Mouse (Mus musculus) heart, embryonic 12.5 days (tissue): ENCODE measurements at regions not wholly inside any gene's neighbourhood (a gene's known extent, or its start where the extent isn't known, plus 50 kb on each side); places are given as distances from the start of the nearest gene placed in this dataset.

Source experiments
- ATAC-seq: fragments of 200-750 bp; cut with Nextera tagmentation; 2 replicates; pipeline ENCODE4 v1.8.0; 2017; ENCODE audit warnings: moderate TSS enrichment, moderate library complexity; ENCODE audit not compliant: insufficient number of reproducible peaks, low FRiP score
- H3K27ac ChIP-seq: fragments of 300-500 bp; sonication (generic); 2 replicates; pipeline ENCODE4 v1.5.1; 2016; ENCODE audit warnings: mild to moderate bottlenecking, moderate library complexity; ENCODE audit not compliant: poor library complexity, severe bottlenecking
- H3K27me3 ChIP-seq: fragments of 300-500 bp; sonication (generic); replicated peaks from 2 replicates; pipeline ENCODE4 v1.6.1; 2016; ENCODE audit warnings: mild to moderate bottlenecking, moderate library complexity
- H3K36me3 ChIP-seq: fragments of 300-500 bp; sonication (generic); 2 replicates; pipeline ENCODE4 v1.6.1; 2016; ENCODE audit warnings: mild to moderate bottlenecking, moderate library complexity
- H3K4me1 ChIP-seq: fragments of 300-500 bp; sonication (generic); replicated peaks from 2 replicates; pipeline ENCODE4 v1.6.1; 2016; ENCODE audit warnings: mild to moderate bottlenecking
- H3K4me2 ChIP-seq: fragments of 300-500 bp; sonication (generic); 2 replicates; pipeline ENCODE4 v1.6.1; 2016; ENCODE audit warnings: mild to moderate bottlenecking, moderate library complexity
- H3K4me3 ChIP-seq: fragments of 300-500 bp; sonication (generic); 2 replicates; pipeline ENCODE4 v1.5.1; 2016; ENCODE audit warnings: mild to moderate bottlenecking
- H3K9ac ChIP-seq: fragments of 300-500 bp; sonication (generic); 2 replicates; pipeline ENCODE4 v1.6.1; 2016; ENCODE audit warnings: mild to moderate bottlenecking, moderate library complexity
- H3K9me3 ChIP-seq: fragments of 300-500 bp; sonication (generic); replicated peaks from 2 replicates; pipeline ENCODE4 v1.6.1; 2016; ENCODE audit warnings: mild to moderate bottlenecking, moderate library complexity
- WGBS: fragments of 180-500 bp; shearing (Covaris S2); methylation state at CpG from one replicate; pipeline ENCODE4 v1.1.7; 2016; 5-methylcytosine and 5-hydroxymethylcytosine counted together

GRCm38 (mm10) chr8:53878846-53879245 is 198.6 kb upstream of the Vegfc start:
- Histone ChIP-seq H3K9ac (no peak overlapping the region), H3K36me3 (no peaks in the 10 kb centered on the region), H3K4me3 (no peak overlapping the region), H3K4me1 (no peaks in the 10 kb centered on the region), H3K27ac (no peak overlapping the region), H3K9me3 (no peaks in the 10 kb centered on the region), H3K27me3 (no peaks in the 10 kb centered on the region), H3K4me2 (no peak overlapping the region)
- 80% methylated on average over 7 of the region's 7 CpGs for WGBS
- ATAC-seq = no peak

GRCm38 (mm10) chr8:53881551-53881950 is 195.9 kb upstream of the Vegfc start:
- Histone ChIP-seq H3K4me3 (no peak overlapping the region), H3K4me2 (no peak overlapping the region), H3K27ac (no peak overlapping the region), H3K27me3 (no peaks in the 10 kb centered on the region), H3K36me3 (no peaks in the 10 kb centered on the region), H3K4me1 (no peaks in the 10 kb centered on the region), H3K9me3 (no peaks in the 10 kb centered on the region), H3K9ac (no peak overlapping the region)
- 55% methylated on average over 1 of the region's 1 CpGs for WGBS
- ATAC-seq = no peak

- H3K4me3 ChIP-seq = no peak overlapping the region
- H3K27ac ChIP-seq = no peak overlapping the region
- ATAC-seq = no peak
- H3K9ac ChIP-seq = no peak overlapping the region
- no peak overlapping the region for H3K4me2 ChIP-seq
- no peaks in the 10 kb centered on the region for H3K9me3 ChIP-seq
- H3K36me3 ChIP-seq = no peaks in the 10 kb centered on the region
- no peaks in the 10 kb centered on the region for H3K4me1 ChIP-seq
- 71% methylated on average over 4 of the region's 4 CpGs for WGBS
- no peaks in the 10 kb centered on the region for H3K27me3 ChIP-seq
These were observed 185.1 kb upstream of the Vegfc start for GRCm38 (mm10) chr8:53892205-53892710.

- Histone ChIP-seq H3K9me3 (no peaks in the 10 kb centered on the region), H3K36me3 (no peaks in the 10 kb centered on the region), H3K4me1 (no peaks in the 10 kb centered on the region), H3K4me3 (no peak overlapping the region), H3K27ac (no peak overlapping the region), H3K4me2 (no peak overlapping the region), H3K27me3 (no peaks in the 10 kb centered on the region), H3K9ac (no peak overlapping the region)
- no peak for ATAC-seq
- 55% methylated on average over 3 of the region's 3 CpGs for WGBS
These were observed 184.6 kb upstream of the Vegfc start for GRCm38 (mm10) chr8:53892770-53893169.

GRCm38 (mm10) chr8:53922343-53922742 is 155.1 kb upstream of the Vegfc start:
- WGBS = 34% methylated on average over 4 of the region's 4 CpGs
- no peak for ATAC-seq
- Histone ChIP-seq H3K36me3 (no peaks in the 10 kb centered on the region), H3K4me2 (no peak overlapping the region), H3K9me3 (peaks cover 3% of the 10 kb centered on the region; the same call in 1 of the 2 replicates), H3K27me3 (no peaks in the 10 kb centered on the region), H3K4me1 (0 out of 2 replicates have a peak, but pooled peaks cover 3% of the 10 kb centered on the region), H3K27ac (no peak overlapping the region), H3K4me3 (no peak overlapping the region), H3K9ac (no peak overlapping the region)

GRCm38 (mm10) chr8:53930685-53931084 is 146.7 kb upstream of the Vegfc start:
- ATAC-seq = no peak
- Histone ChIP-seq H3K9me3 (no peaks in the 10 kb centered on the region), H3K4me1 (no peaks in the 10 kb centered on the region), H3K36me3 (no peaks in the 10 kb centered on the region), H3K27ac (no peak overlapping the region), H3K9ac (no peak overlapping the region), H3K4me2 (no peak overlapping the region), H3K27me3 (no peaks in the 10 kb centered on the region), H3K4me3 (no peak overlapping the region)
- 23% methylated on average over 5 of the region's 5 CpGs for WGBS

GRCm38 (mm10) chr8:53938392-53938791 is 139.0 kb upstream of the Vegfc start:
- ATAC-seq = no peak
- no peaks in the 10 kb centered on the region for H3K4me1 ChIP-seq

GRCm38 (mm10) chr8:53939519-53939918 is 137.9 kb upstream of the Vegfc start:
- no peak overlapping the region for H3K4me3 ChIP-seq
- no peaks in the 10 kb centered on the region for H3K36me3 ChIP-seq
- H3K9me3 ChIP-seq = no peaks in the 10 kb centered on the region
- H3K4me1 ChIP-seq = no peaks in the 10 kb centered on the region
- WGBS = 43% methylated on average over 1 of the region's 1 CpGs
- no peak overlapping the region for H3K27ac ChIP-seq
- ATAC-seq = no peak
- H3K4me2 ChIP-seq = no peak overlapping the region
- no peaks in the 10 kb centered on the region for H3K27me3 ChIP-seq
- H3K9ac ChIP-seq = no peak overlapping the region

More at GRCm38 (mm10) chr8:53938392-53938791, 139.0 kb upstream of the Vegfc start:
- Histone ChIP-seq H3K36me3 (no peaks in the 10 kb centered on the region), H3K9me3 (no peaks in the 10 kb centered on the region), H3K27ac (no peak overlapping the region), H3K4me2 (no peak overlapping the region), H3K4me3 (no peak overlapping the region), H3K9ac (no peak overlapping the region), H3K27me3 (no peaks in the 10 kb centered on the region)

GRCm38 (mm10) chr8:53941144-53941543 is 136.3 kb upstream of the Vegfc start:
- H3K9ac ChIP-seq = no peak overlapping the region
- no peak overlapping the region for H3K27ac ChIP-seq
- H3K4me2 ChIP-seq = no peak overlapping the region
- no peaks in the 10 kb centered on the region for H3K4me1 ChIP-seq
- H3K4me3 ChIP-seq = no peak overlapping the region
- ATAC-seq = no peak
- H3K36me3 ChIP-seq = no peaks in the 10 kb centered on the region
- 88% methylated on average over 2 of the region's 2 CpGs for WGBS
- H3K27me3 ChIP-seq = no peaks in the 10 kb centered on the region
- H3K9me3 ChIP-seq = no peaks in the 10 kb centered on the region

- H3K9me3 ChIP-seq = no peaks in the 10 kb centered on the region
- no peaks in the 10 kb centered on the region for H3K4me1 ChIP-seq
- no peaks in the 10 kb centered on the region for H3K36me3 ChIP-seq
- H3K27ac ChIP-seq = no peak overlapping the region
- H3K27me3 ChIP-seq = no peaks in the 10 kb centered on the region
- no peak overlapping the region for H3K4me3 ChIP-seq
- 62% methylated on average over 2 of the region's 2 CpGs for WGBS
- no peak for ATAC-seq
- H3K4me2 ChIP-seq = no peak overlapping the region
- H3K9ac ChIP-seq = no peak overlapping the region
These were observed 131.8 kb upstream of the Vegfc start for GRCm38 (mm10) chr8:53945561-53945960.

- Histone ChIP-seq H3K36me3 (no peaks in the 10 kb centered on the region), H3K9me3 (no peaks in the 10 kb centered on the region), H3K9ac (no peak overlapping the region), H3K27ac (no peak overlapping the region), H3K4me1 (no peaks in the 10 kb centered on the region), H3K27me3 (no peaks in the 10 kb centered on the region), H3K4me3 (no peak overlapping the region), H3K4me2 (no peak overlapping the region)
- no peak for ATAC-seq
These were observed 130.0 kb upstream of the Vegfc start for GRCm38 (mm10) chr8:53947384-53947783.

- no peak for ATAC-seq
- H3K27me3 ChIP-seq = no peaks in the 10 kb centered on the region
- H3K4me3 ChIP-seq = no peak overlapping the region
- no peaks in the 10 kb centered on the region for H3K9me3 ChIP-seq
- no peak overlapping the region for H3K27ac ChIP-seq
- WGBS = 68% methylated on average over 4 of the region's 4 CpGs
- no peak overlapping the region for H3K4me2 ChIP-seq
- H3K4me1 ChIP-seq = 0 out of 2 replicates have a peak, but pooled peaks cover 6% of the 10 kb centered on the region
- no peak overlapping the region for H3K9ac ChIP-seq
- no peaks in the 10 kb centered on the region for H3K36me3 ChIP-seq
These were observed 122.8 kb upstream of the Vegfc start for GRCm38 (mm10) chr8:53954476-53955158.
